Mouse (Mus musculus) kidney, embryonic 16.5 days (tissue): ENCODE data around the gene Pou6f1. TPM values are rescaled to one million over a fixed set of nuclear protein-coding genes. Genes with fewer than 3 reads are reported as not detected.
"Not testable (repeated sequence)": the region's sequence is repeated elsewhere in the genome, so short reads cannot be mapped to it uniquely, and the experiment has no call there.

ENCODE experiments used
- ATAC-seq: fragments of 200-750 bp; cut with Nextera tagmentation; 2 replicates; pipeline ENCODE4 v1.8.0; 2017; ENCODE audit warnings: moderate TSS enrichment; ENCODE audit not compliant: low FRiP score, low TSS enrichment
- H3K27ac ChIP-seq: fragments of 300-500 bp; sonication (generic); 2 replicates; pipeline ENCODE4 v1.5.1; 2014; ENCODE audit warnings: low read length
- H3K27me3 ChIP-seq: fragments of 300-500 bp; sonication (generic); 2 replicates; pipeline ENCODE4 v1.6.1; 2014; ENCODE audit warnings: low read length, control low read depth, mixed read lengths; ENCODE audit not compliant: insufficient read depth
- H3K36me3 ChIP-seq: fragments of 300-500 bp; sonication (generic); 2 replicates; pipeline ENCODE4 v1.6.1; 2014; ENCODE audit warnings: low read length, control low read depth, mixed read lengths; ENCODE audit not compliant: insufficient read depth
- H3K4me1 ChIP-seq: fragments of 300-500 bp; sonication (generic); 2 replicates; pipeline ENCODE4 v1.6.1; 2014; ENCODE audit warnings: low read length, control low read depth, mixed read lengths; ENCODE audit not compliant: insufficient read depth
- H3K4me2 ChIP-seq: fragments of 300-500 bp; sonication (generic); replicated peaks from 2 replicates; pipeline ENCODE4 v1.6.1; 2014; ENCODE audit warnings: low read depth, low read length
- H3K4me3 ChIP-seq: fragments of 300-500 bp; sonication (generic); 2 replicates; pipeline ENCODE4 v1.5.1; 2014; ENCODE audit warnings: mild to moderate bottlenecking, low read length
- H3K9ac ChIP-seq: fragments of 300-500 bp; sonication (generic); replicated peaks from 2 replicates; pipeline ENCODE4 v1.6.1; 2014; ENCODE audit warnings: low read length
- H3K9me3 ChIP-seq: fragments of 300-500 bp; sonication (generic); 2 replicates; pipeline ENCODE4 v1.6.1; 2016; ENCODE audit warnings: low read length, control low read depth
- WGBS: fragments of 180-500 bp; shearing (Covaris S2); extraction: QIAGEN DNeasy Blood & Tissue Kit; methylation state at CpG from one replicate; pipeline ENCODE4 v1.1.7; 2014; 5-methylcytosine and 5-hydroxymethylcytosine counted together
- microRNA-seq: library from miRNA; unstranded; fragments of <30 nt; microRNA quantifications from one replicate; pipeline ENCODE4, GENCODE M21; 2016
- polyA plus RNA-seq: library from polyadenylated mRNA; unstranded; fragments of >200 nt; fragmentation: Nextera tagmentation; extraction: Ambion mirVana; gene quantifications from 2 replicates; pipeline ENCODE4 v1.2.1, GENCODE M21; 2015

The Pou6f1 gene
- polyA plus RNA-seq, 1 experiment from 2014 or later, result 10.1 TPM

GRCm38 (mm10) chr15:100541001-100541400, 58.8 kb downstream of the Pou6f1 start:
- ATAC-seq, H3K27me3 ChIP-seq, H3K9me3 ChIP-seq, H3K27ac ChIP-seq, H3K4me2 ChIP-seq, H3K9ac ChIP-seq, H3K4me1 ChIP-seq, H3K4me3 ChIP-seq: not testable (repeated sequence)
- WGBS, result 94% methylated on average over 1 of the region's 1 CpGs
- H3K36me3 ChIP-seq, result peaks cover 26% of the 10 kb centered on the region

- H3K4me3 ChIP-seq, result no peak overlapping the region
- H3K4me1 ChIP-seq, result no peaks in the 10 kb centered on the region
- ATAC-seq, result no peak
- no peaks in the 10 kb centered on the region for H3K27me3 ChIP-seq
- H3K27ac ChIP-seq, result no peak overlapping the region
- H3K9me3 ChIP-seq, result no peaks in the 10 kb centered on the region
- H3K9ac ChIP-seq, result no peak overlapping the region
- H3K36me3 ChIP-seq, result peaks cover 26% of the 10 kb centered on the region
- no peak overlapping the region for H3K4me2 ChIP-seq
- WGBS, result 94% methylated on average over 9 of the region's 9 CpGs
These were observed 60.4 kb downstream of the Pou6f1 start for GRCm38 (mm10) chr15:100539411-100539810.

- Histone ChIP-seq H3K4me1 (no peaks in the 10 kb centered on the region), H3K27me3 (no peaks in the 10 kb centered on the region), H3K27ac (no peak overlapping the region), H3K9me3 (no peaks in the 10 kb centered on the region), H3K36me3 (peaks cover 22% of the 10 kb centered on the region), H3K9ac (no peak overlapping the region), H3K4me2 (no peak overlapping the region), H3K4me3 (no peak overlapping the region)
- WGBS, result 89% methylated on average over 6 of the region's 6 CpGs
- ATAC-seq, result no peak
These were observed 61.9 kb downstream of the Pou6f1 start for GRCm38 (mm10) chr15:100537913-100538312.

- H3K9ac ChIP-seq, result no peak overlapping the region
These were observed 71.9 kb downstream of the Pou6f1 start for GRCm38 (mm10) chr15:100527900-100528299.

GRCm38 (mm10) chr15:100525405-100525804, 74.4 kb downstream of the Pou6f1 start:
- Histone ChIP-seq H3K4me1 (no peaks in the 10 kb centered on the region), H3K9ac (no peak overlapping the region), H3K36me3 (peaks cover 28% of the 10 kb centered on the region; the same call in 1 of the 2 replicates), H3K4me2 (no peak overlapping the region), H3K27ac (no peak overlapping the region), H3K4me3 (no peak overlapping the region), H3K27me3 (no peaks in the 10 kb centered on the region), H3K9me3 (no peaks in the 10 kb centered on the region)
- 92% methylated on average over 14 of the region's 14 CpGs for WGBS
- ATAC-seq, result no peak

More at GRCm38 (mm10) chr15:100527900-100528299, 71.9 kb downstream of the Pou6f1 start:
- 53% methylated on average over 5 of the region's 5 CpGs for WGBS
- Histone ChIP-seq H3K4me1 (no peaks in the 10 kb centered on the region), H3K27ac (no peak overlapping the region), H3K36me3 (peaks cover 14% of the 10 kb centered on the region), H3K27me3 (no peaks in the 10 kb centered on the region), H3K9me3 (no peaks in the 10 kb centered on the region), H3K4me2 (no peak overlapping the region), H3K4me3 (no peak overlapping the region)
- no peak for ATAC-seq

Small RNAs within 50 kb of the gene (microRNA-seq; reads per million reads assigned to microRNA genes)
- not detected for gene Mir6961

Other genes with a start within 250 kb of the Pou6f1 start
- 0.60 and 0.94 TPM in 2 replicates for gene Methig1, start 246.8 kb downstream of the Pou6f1 start, polyA plus RNA-seq
- 0.41 and 0.60 TPM in 2 replicates for gene Mettl7a2, start 246.8 kb downstream of the Pou6f1 start, polyA plus RNA-seq
- 0.35 and 1.3 TPM in 2 replicates for gene Higd1c, start 235.4 kb downstream of the Pou6f1 start, polyA plus RNA-seq
- gene Gm5475, start 177.8 kb downstream of the Pou6f1 start, polyA plus RNA-seq, result 0.19 and 0.22 TPM in 2 replicates
- gene Slc11a2, start 174.9 kb downstream of the Pou6f1 start, polyA plus RNA-seq, result 36.8 and 37.4 TPM in 2 replicates
- gene Letmd1, start 131.0 kb downstream of the Pou6f1 start, polyA plus RNA-seq, result 31.8 and 33.1 TPM in 2 replicates
- gene Csrnp2, start 104.5 kb downstream of the Pou6f1 start, polyA plus RNA-seq, result 15.3 and 16.4 TPM in 2 replicates
- gene Tfcp2, start 48.0 kb downstream of the Pou6f1 start, polyA plus RNA-seq, result 37.5 and 37.8 TPM in 2 replicates
- 262 and 290 TPM in 2 replicates for gene Dazap2, start 15.4 kb upstream of the Pou6f1 start, polyA plus RNA-seq
- 41.6 and 45.4 TPM in 2 replicates for gene Smagp, start 37.0 kb upstream of the Pou6f1 start, polyA plus RNA-seq
- 2.1 and 3.0 TPM in 2 replicates for gene Bin2, start 69.6 kb upstream of the Pou6f1 start, polyA plus RNA-seq
- 27.1 and 41.9 TPM in 2 replicates for gene Cela1, start 87.9 kb upstream of the Pou6f1 start, polyA plus RNA-seq
- gene Galnt6, start 129.4 kb upstream of the Pou6f1 start, polyA plus RNA-seq, result 0.87 and 1.1 TPM in 2 replicates
- gene Slc4a8, start 161.8 kb upstream of the Pou6f1 start, polyA plus RNA-seq, result 8.4 and 8.7 TPM in 2 replicates